Mouse (Mus musculus): ENCODE measurements around the gene Fermt1. TPM values are rescaled to one million over a fixed set of nuclear protein-coding genes. Genes with fewer than 3 reads are reported as not detected.

Gene Fermt1
- polyA plus RNA-seq, 1 experiment: 1.6 TPM

- Histone ChIP-seq H3K4me3 (replicated peaks; ENCODE audit: extremely low read depth, low read depth, low read length) (no peak overlapping the region), H3K4me1 (ENCODE audit: control insufficient read depth, insufficient read depth, low read length) (no peaks in the 10 kb centered on the region)
- TF ChIP-seq CTCF (IDR thresholded peaks at IDR 0.05; ENCODE audit: insufficient read depth, low read length) (no peak), POLR2A (IDR thresholded peaks at IDR 0.05; ENCODE audit: borderline replicate concordance, extremely low read depth, low read depth, low read length) (no peak)
- no peak for DNase-seq
- 5% methylated on average over 24 of the region's 24 CpGs for WGBS
These were observed 888 bp downstream of the Fermt1 start for GRCm38 (mm10) chr2:132944711-132945325.

GRCm38 (mm10) chr2:132943997-132944396 is 1.7 kb downstream of the Fermt1 start:
- no peaks in the 10 kb centered on the region for H3K4me1 ChIP-seq (ENCODE audit: control insufficient read depth, insufficient read depth, low read length)
- DNase-seq: no peak
- no peak overlapping the region for H3K4me3 ChIP-seq (replicated peaks; ENCODE audit: extremely low read depth, low read depth, low read length)
- TF ChIP-seq CTCF (IDR thresholded peaks at IDR 0.05; ENCODE audit: insufficient read depth, low read length): no peak
- no peak for TF ChIP-seq POLR2A (IDR thresholded peaks at IDR 0.05; ENCODE audit: borderline replicate concordance, extremely low read depth, low read depth, low read length)
- 27% methylated on average over 13 of the region's 13 CpGs for WGBS

GRCm38 (mm10) chr2:132943596-132943995 is 2.1 kb downstream of the Fermt1 start:
- 42% methylated on average over 9 of the region's 9 CpGs for WGBS
- TF ChIP-seq CTCF (IDR thresholded peaks at IDR 0.05; ENCODE audit: insufficient read depth, low read length): no peak
- no peak for TF ChIP-seq POLR2A (IDR thresholded peaks at IDR 0.05; ENCODE audit: borderline replicate concordance, extremely low read depth, low read depth, low read length)
- DNase-seq: no peak
- Histone ChIP-seq H3K4me1 (ENCODE audit: control insufficient read depth, insufficient read depth, low read length) (no peaks in the 10 kb centered on the region), H3K4me3 (replicated peaks; ENCODE audit: extremely low read depth, low read depth, low read length) (no peak overlapping the region)

- no peak for DNase-seq
- no peaks in the 10 kb centered on the region for H3K4me1 ChIP-seq (ENCODE audit: control insufficient read depth, insufficient read depth, low read length)
- TF ChIP-seq CTCF (IDR thresholded peaks at IDR 0.05; ENCODE audit: insufficient read depth, low read length) (no peak), POLR2A (IDR thresholded peaks at IDR 0.05; ENCODE audit: borderline replicate concordance, extremely low read depth, low read depth, low read length) (no peak)
- WGBS: 73% methylated on average over 14 of the region's 14 CpGs
- no peak overlapping the region for H3K4me3 ChIP-seq (replicated peaks; ENCODE audit: extremely low read depth, low read depth, low read length)
These were observed 6.7 kb downstream of the Fermt1 start for GRCm38 (mm10) chr2:132939056-132939455.

- no peak for TF ChIP-seq CTCF (IDR thresholded peaks at IDR 0.05; ENCODE audit: insufficient read depth, low read length)
- no peak for TF ChIP-seq POLR2A (IDR thresholded peaks at IDR 0.05; ENCODE audit: borderline replicate concordance, extremely low read depth, low read depth, low read length)
- no peaks in the 10 kb centered on the region for H3K4me1 ChIP-seq (ENCODE audit: control insufficient read depth, insufficient read depth, low read length)
- 69% methylated on average over 4 of the region's 4 CpGs for WGBS
- DNase-seq: no peak
- H3K4me3 ChIP-seq (replicated peaks; ENCODE audit: extremely low read depth, low read depth, low read length): no peak overlapping the region
These were observed 9.5 kb downstream of the Fermt1 start for GRCm38 (mm10) chr2:132936176-132936575.

GRCm38 (mm10) chr2:132934711-132935110 is 11.0 kb downstream of the Fermt1 start:
- H3K4me1 ChIP-seq (ENCODE audit: control insufficient read depth, insufficient read depth, low read length): no peaks in the 10 kb centered on the region

GRCm38 (mm10) chr2:132934142-132934541 is 11.6 kb downstream of the Fermt1 start:
- Histone ChIP-seq H3K4me3 (replicated peaks; ENCODE audit: extremely low read depth, low read depth, low read length) (no peak overlapping the region), H3K4me1 (ENCODE audit: control insufficient read depth, insufficient read depth, low read length) (no peaks in the 10 kb centered on the region)
- no peak for DNase-seq
- no peak for TF ChIP-seq CTCF (IDR thresholded peaks at IDR 0.05; ENCODE audit: insufficient read depth, low read length)
- TF ChIP-seq POLR2A (IDR thresholded peaks at IDR 0.05; ENCODE audit: borderline replicate concordance, extremely low read depth, low read depth, low read length): no peak
- WGBS: 76% methylated on average over 2 of the region's 2 CpGs

More at GRCm38 (mm10) chr2:132934711-132935110, 11.0 kb downstream of the Fermt1 start:
- H3K4me3 ChIP-seq (replicated peaks; ENCODE audit: extremely low read depth, low read depth, low read length): no peak overlapping the region
- 81% methylated on average over 4 of the region's 4 CpGs for WGBS
- TF ChIP-seq CTCF (IDR thresholded peaks at IDR 0.05; ENCODE audit: insufficient read depth, low read length) (no peak), POLR2A (IDR thresholded peaks at IDR 0.05; ENCODE audit: borderline replicate concordance, extremely low read depth, low read depth, low read length) (no peak)
- no peak for DNase-seq

- WGBS: 77% methylated on average over 2 of the region's 2 CpGs
- no peak for DNase-seq
These were observed 16.7 kb downstream of the Fermt1 start for GRCm38 (mm10) chr2:132928999-132929398.

GRCm38 (mm10) chr2:132927871-132928270 is 17.8 kb downstream of the Fermt1 start:
- 45% methylated on average over 2 of the region's 2 CpGs for WGBS
- no peak for DNase-seq

More at GRCm38 (mm10) chr2:132928999-132929398, 16.7 kb downstream of the Fermt1 start:
- no peak overlapping the region for H3K4me3 ChIP-seq (replicated peaks; ENCODE audit: extremely low read depth, low read depth, low read length)
- TF ChIP-seq POLR2A (IDR thresholded peaks at IDR 0.05; ENCODE audit: borderline replicate concordance, extremely low read depth, low read depth, low read length) (no peak), CTCF (IDR thresholded peaks at IDR 0.05; ENCODE audit: insufficient read depth, low read length) (no peak)
- no peaks in the 10 kb centered on the region for H3K4me1 ChIP-seq (ENCODE audit: control insufficient read depth, insufficient read depth, low read length)

GRCm38 (mm10) chr2:132927298-132927697 is 18.4 kb downstream of the Fermt1 start:
- Histone ChIP-seq H3K4me3 (replicated peaks; ENCODE audit: extremely low read depth, low read depth, low read length) (no peak overlapping the region), H3K4me1 (ENCODE audit: control insufficient read depth, insufficient read depth, low read length) (no peaks in the 10 kb centered on the region)
- WGBS: 64% methylated on average over 2 of the region's 2 CpGs
- TF ChIP-seq CTCF (IDR thresholded peaks at IDR 0.05; ENCODE audit: insufficient read depth, low read length): no peak
- TF ChIP-seq POLR2A (IDR thresholded peaks at IDR 0.05; ENCODE audit: borderline replicate concordance, extremely low read depth, low read depth, low read length): no peak
- DNase-seq: no peak

More at GRCm38 (mm10) chr2:132927871-132928270, 17.8 kb downstream of the Fermt1 start:
- TF ChIP-seq CTCF (IDR thresholded peaks at IDR 0.05; ENCODE audit: insufficient read depth, low read length) (no peak), POLR2A (IDR thresholded peaks at IDR 0.05; ENCODE audit: borderline replicate concordance, extremely low read depth, low read depth, low read length) (no peak)
- no peak overlapping the region for H3K4me3 ChIP-seq (replicated peaks; ENCODE audit: extremely low read depth, low read depth, low read length)
- H3K4me1 ChIP-seq (ENCODE audit: control insufficient read depth, insufficient read depth, low read length): no peaks in the 10 kb centered on the region

Data from lung, adult 2 months (tissue).